Mouse (Mus musculus) bone marrow macrophage, adult 2 months (primary cell): Measurements from ENCODE around the gene Urah. TPM values are rescaled to one million over a fixed set of nuclear protein-coding genes. Genes with fewer than 3 reads are reported as not detected.

Source experiments
- H3K27ac ChIP-seq: 2 replicates; pipeline ENCODE4 v1.5.1; 2012; ENCODE audit warnings: low read depth, low read length; ENCODE audit not compliant: insufficient read depth
- H3K4me1 ChIP-seq: 2 replicates; pipeline ENCODE4 v1.6.1; 2012; ENCODE audit warnings: low read length; ENCODE audit not compliant: control insufficient read depth, insufficient read depth
- H3K4me3 ChIP-seq: 2 replicates; pipeline ENCODE4 v1.5.1; 2012; ENCODE audit warnings: mild to moderate bottlenecking, low read length, moderate library complexity; ENCODE audit not compliant: insufficient read depth
- CTCF ChIP-seq: IDR thresholded peaks from 2 replicates; pipeline ENCODE4 v1.5.1; 2012; ENCODE audit warnings: low read depth, mild to moderate bottlenecking, low read length, moderate library complexity
- POLR2A ChIP-seq: IDR thresholded peaks from 2 replicates; pipeline ENCODE4 v1.6.1; 2012; ENCODE audit warnings: mild to moderate bottlenecking, low read depth, low read length, borderline replicate concordance
- polyA plus RNA-seq: library from polyadenylated mRNA; stranded (reverse); fragments of >200 nt; gene quantifications from 2 replicates; pipeline ENCODE4 v1.2.4, GENCODE M21; 2012; ENCODE audit not compliant: missing spikeins, insufficient read depth, insufficient read length

The Urah gene
- polyA plus RNA-seq, 1 experiment: not detected

GRCm38 (mm10) chr7:140839556-140839955, 4.7 kb downstream of the Urah start:
- TF ChIP-seq CTCF (no peak), POLR2A (no peak)
- no peak overlapping the region for H3K27ac ChIP-seq
- H3K4me3 ChIP-seq: no peak overlapping the region
- H3K4me1 ChIP-seq: no peaks in the 10 kb centered on the region

- Histone ChIP-seq H3K4me1 (no peaks in the 10 kb centered on the region), H3K4me3 (no peak overlapping the region), H3K27ac (no peak overlapping the region)
- TF ChIP-seq CTCF (no peak), POLR2A (no peak)
Observed at GRCm38 (mm10) chr7:140840750-140841735, 6.2 kb downstream of the Urah start.

GRCm38 (mm10) chr7:140843806-140844205, 9.0 kb downstream of the Urah start:
- Histone ChIP-seq H3K4me3 (no peak overlapping the region), H3K4me1 (no peaks in the 10 kb centered on the region), H3K27ac (no peak overlapping the region)
- TF ChIP-seq CTCF (no peak), POLR2A (no peak)

- no peak within 1 kb of the TSS for H3K27ac ChIP-seq
- H3K4me3 ChIP-seq: no peak within 1 kb of the TSS
- no peaks in the 10 kb centered on the region for H3K4me1 ChIP-seq
- TF ChIP-seq CTCF (peak; percentile 75), POLR2A (no peak)
Observed at GRCm38 (mm10) chr7:140844905-140845665, 10.3 kb downstream of the Urah start, which contains the start of gene Scgb1c1. Gene Scgb1c1 (plus strand): TSS chr7:140845547.

- no peaks in the 10 kb centered on the region for H3K4me1 ChIP-seq
- TF ChIP-seq POLR2A: no peak
- TF ChIP-seq CTCF: no peak
- no peak overlapping the region for H3K4me3 ChIP-seq
- H3K27ac ChIP-seq: no peak overlapping the region
Observed at GRCm38 (mm10) chr7:140845683-140846082, 10.9 kb downstream of the Urah start.

GRCm38 (mm10) chr7:140846676-140847075, 11.9 kb downstream of the Urah start:
- TF ChIP-seq CTCF (no peak), POLR2A (no peak)
- no peaks in the 10 kb centered on the region for H3K4me1 ChIP-seq
- no peak overlapping the region for H3K27ac ChIP-seq
- H3K4me3 ChIP-seq: no peak overlapping the region

- Histone ChIP-seq H3K27ac (no peak within 1 kb of the TSS), H3K4me1 (no peaks in the 10 kb centered on the region), H3K4me3 (no peak within 1 kb of the TSS)
- TF ChIP-seq POLR2A (no peak), CTCF (no peak)
Observed at GRCm38 (mm10) chr7:140847755-140848580, 13.2 kb downstream of the Urah start, which contains the start of gene Odf3. Gene Odf3 (plus strand): TSS chr7:140847805.

- Histone ChIP-seq H3K4me3 (no peak overlapping the region), H3K27ac (no peak overlapping the region), H3K4me1 (no peaks in the 10 kb centered on the region)
- TF ChIP-seq CTCF (no peak), POLR2A (no peak)
Observed at GRCm38 (mm10) chr7:140848591-140848990, 13.8 kb downstream of the Urah start.

GRCm38 (mm10) chr7:140851916-140852315, 17.1 kb downstream of the Urah start:
- no peak overlapping the region for H3K27ac ChIP-seq
- H3K4me3 ChIP-seq: no peak overlapping the region
- TF ChIP-seq POLR2A: no peak
- no peak for TF ChIP-seq CTCF
- H3K4me1 ChIP-seq: peaks cover 5% of the 10 kb centered on the region; the same call in 1 of the 2 replicates
